Mouse (Mus musculus): ENCODE measurements around the gene Daam2. TPM values are rescaled to one million over a fixed set of nuclear protein-coding genes. Genes with fewer than 3 reads are reported as not detected.
"Not testable (repeated sequence)": the region's sequence is repeated elsewhere in the genome, so short reads cannot be mapped to it uniquely, and the experiment has no call there.

The Daam2 gene
- polyA plus RNA-seq, 1 experiment from 2014 or later = 2.0 TPM

DNA sequence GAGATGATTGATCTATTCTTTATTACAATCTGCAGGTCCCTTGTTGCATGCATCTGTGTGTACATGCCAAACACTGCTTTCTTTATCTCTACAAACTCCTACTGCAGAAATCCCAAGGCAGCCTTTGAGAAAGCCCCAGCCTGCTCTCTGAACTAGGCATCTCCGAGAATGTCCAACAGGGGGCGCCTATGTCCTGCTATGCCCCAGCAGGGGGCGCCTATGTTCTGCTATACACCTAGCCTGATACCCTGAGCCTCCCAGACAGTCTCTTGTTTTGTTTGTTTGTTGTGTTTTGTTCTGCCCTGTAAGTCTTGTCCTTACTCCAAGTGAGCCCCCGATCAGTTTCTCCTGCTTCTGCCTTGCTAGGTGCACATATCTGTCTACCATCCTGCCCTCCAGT lies 95.9 kb downstream of the Daam2 start:
- WGBS = 38% methylated on average over 4 of the region's 4 CpGs
- no peak for ATAC-seq (replicated peaks)
- no peaks in the 10 kb centered on the region for H3K4me1 ChIP-seq
- no peaks in the 10 kb centered on the region for H3K36me3 ChIP-seq (replicated peaks)
- H3K9me3 ChIP-seq = no peaks in the 10 kb centered on the region
- H3K4me2 ChIP-seq = no peak overlapping the region
- H3K4me3 ChIP-seq = no peak overlapping the region
- no peaks in the 10 kb centered on the region for H3K27me3 ChIP-seq (replicated peaks)
- H3K9ac ChIP-seq = no peak overlapping the region
- no peak overlapping the region for H3K27ac ChIP-seq

DNA sequence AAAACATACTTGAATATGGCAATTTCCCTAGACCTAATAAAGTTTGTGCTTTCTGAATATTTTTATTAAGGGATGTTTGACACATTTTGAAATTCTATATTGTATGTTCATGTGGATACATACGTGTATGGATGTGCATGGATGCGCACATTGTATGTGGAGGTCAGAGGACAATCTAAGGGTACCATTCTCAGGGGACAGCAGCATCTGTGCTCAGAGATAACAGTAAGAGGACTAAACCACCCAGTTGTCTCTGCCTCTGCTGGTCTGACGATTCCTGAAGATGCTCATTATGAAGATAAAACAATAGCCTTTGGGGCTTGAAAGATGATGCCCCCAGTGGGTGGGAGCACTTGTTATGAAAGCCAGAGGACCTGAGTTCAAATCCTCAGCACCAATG lies 99.3 kb downstream of the Daam2 start:
- H3K4me2 ChIP-seq = no peak overlapping the region
- H3K27me3 ChIP-seq (replicated peaks) = no peaks in the 10 kb centered on the region
- H3K4me1 ChIP-seq = no peaks in the 10 kb centered on the region
- no peak for ATAC-seq (replicated peaks)
- H3K36me3 ChIP-seq (replicated peaks) = no peaks in the 10 kb centered on the region
- no peak overlapping the region for H3K9ac ChIP-seq
- H3K4me3 ChIP-seq = no peak overlapping the region
- WGBS = 84% methylated on average over 3 of the region's 3 CpGs
- H3K27ac ChIP-seq = no peak overlapping the region
- H3K9me3 ChIP-seq = no peaks in the 10 kb centered on the region

DNA sequence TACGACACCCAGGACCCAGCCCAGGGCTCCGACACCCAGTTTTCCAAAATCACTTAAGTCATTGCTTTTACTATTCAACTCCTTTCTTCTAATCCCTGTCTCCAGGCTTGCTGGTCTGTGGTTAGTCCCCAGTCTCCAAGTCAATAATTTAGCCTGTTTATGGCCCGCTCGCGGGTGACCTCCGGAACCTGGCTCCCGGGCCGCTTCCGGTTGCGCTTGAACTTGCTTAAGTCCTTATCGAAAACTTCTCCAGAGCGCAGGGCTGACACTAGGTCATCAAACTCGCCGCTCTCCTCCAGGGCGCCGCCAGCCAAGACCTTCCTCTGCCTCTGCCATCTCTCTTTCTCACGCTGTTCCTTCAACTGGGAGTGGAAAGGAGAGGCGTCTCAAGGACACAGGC lies 105.8 kb downstream of the Daam2 start:
- Histone ChIP-seq H3K27me3 (replicated peaks) (no peaks in the 10 kb centered on the region), H3K27ac (no peak overlapping the region), H3K36me3 (replicated peaks) (no peaks in the 10 kb centered on the region), H3K4me1 (no peaks in the 10 kb centered on the region), H3K4me3 (no peak overlapping the region), H3K4me2 (no peak overlapping the region), H3K9ac (no peak overlapping the region), H3K9me3 (no peaks in the 10 kb centered on the region)
- no peak for ATAC-seq (replicated peaks)
- WGBS = 95% methylated on average over 18 of the region's 18 CpGs

DNA sequence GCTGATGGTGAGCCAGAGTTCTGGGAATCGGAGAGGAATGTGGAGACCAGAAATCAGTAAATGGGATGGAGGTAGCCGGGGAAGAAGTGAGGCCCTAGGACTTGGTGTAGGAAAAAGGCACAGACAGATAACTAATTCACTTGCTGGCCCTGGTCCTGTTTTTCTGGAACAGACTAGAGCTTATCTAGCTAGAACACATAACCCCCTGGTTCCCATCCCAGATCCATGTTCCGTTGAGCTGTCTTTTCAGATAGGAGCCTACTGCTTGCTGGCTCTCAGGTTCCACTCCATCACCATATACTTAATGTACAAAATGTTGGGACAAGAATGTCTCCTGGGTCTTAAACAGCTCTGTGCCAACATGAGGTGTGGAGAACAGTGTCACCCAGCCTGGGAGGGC lies 106.3 kb downstream of the Daam2 start:
- Histone ChIP-seq H3K9ac (no peak overlapping the region), H3K4me1 (no peaks in the 10 kb centered on the region), H3K36me3 (replicated peaks) (no peaks in the 10 kb centered on the region), H3K9me3 (no peaks in the 10 kb centered on the region), H3K27ac (no peak overlapping the region), H3K4me3 (no peak overlapping the region), H3K27me3 (replicated peaks) (no peaks in the 10 kb centered on the region), H3K4me2 (no peak overlapping the region)
- ATAC-seq (replicated peaks) = no peak
- 87% methylated on average over 3 of the region's 3 CpGs for WGBS

DNA sequence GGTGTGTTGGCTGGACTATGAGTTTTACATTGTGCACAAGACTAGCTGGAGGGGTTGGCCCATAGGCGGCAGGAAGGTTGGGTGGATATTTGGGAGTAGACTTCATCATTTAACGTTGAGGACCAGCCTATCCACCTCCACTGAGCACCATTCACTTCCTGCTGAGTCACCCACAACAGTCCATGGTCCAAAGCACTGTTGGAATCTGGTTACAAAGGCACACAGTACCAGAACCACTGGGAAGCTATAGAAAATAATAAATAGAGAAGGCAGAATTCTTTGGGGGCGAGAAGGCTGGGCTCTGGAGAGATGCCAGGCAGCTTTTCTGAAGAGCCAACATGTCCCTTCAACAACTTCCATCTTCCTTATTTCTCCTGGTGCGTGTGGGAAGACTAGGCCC lies 107.8 kb downstream of the Daam2 start:
- Histone ChIP-seq H3K9ac (no peak overlapping the region), H3K27me3 (replicated peaks) (no peaks in the 10 kb centered on the region), H3K4me2 (no peak overlapping the region), H3K36me3 (replicated peaks) (no peaks in the 10 kb centered on the region), H3K4me1 (no peaks in the 10 kb centered on the region), H3K9me3 (no peaks in the 10 kb centered on the region), H3K27ac (no peak overlapping the region), H3K4me3 (no peak overlapping the region)
- 75% methylated on average over 4 of the region's 4 CpGs for WGBS
- no peak for ATAC-seq (replicated peaks)

DNA sequence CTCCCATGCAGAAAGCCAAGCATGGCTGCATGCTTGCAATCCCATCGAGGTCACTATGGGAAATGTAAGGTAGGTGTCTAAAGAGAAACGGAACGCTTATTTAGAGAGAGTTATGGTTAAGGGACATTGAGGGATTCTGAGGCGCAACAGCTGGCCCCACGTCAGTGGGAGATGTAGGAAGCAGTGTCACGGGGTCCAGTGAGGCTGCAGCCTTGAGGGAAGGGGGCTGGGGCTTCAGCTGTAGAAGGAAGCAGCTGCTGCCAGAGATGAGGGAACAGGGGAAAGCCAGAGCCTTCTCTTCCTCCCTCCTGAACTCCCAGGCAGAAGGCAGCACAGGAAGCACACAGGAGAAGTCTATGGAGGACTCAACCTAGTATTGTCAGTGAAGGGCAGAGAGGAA lies 113.2 kb downstream of the Daam2 start:
- Histone ChIP-seq H3K36me3 (replicated peaks) (no peaks in the 10 kb centered on the region; the same call in 1 of the 2 replicates), H3K9ac (no peak overlapping the region), H3K27ac (no peak overlapping the region), H3K9me3 (no peaks in the 10 kb centered on the region), H3K4me2 (no peak overlapping the region), H3K4me1 (no peaks in the 10 kb centered on the region), H3K27me3 (replicated peaks) (no peaks in the 10 kb centered on the region), H3K4me3 (no peak overlapping the region)
- no peak for ATAC-seq (replicated peaks)
- 86% methylated on average over 6 of the region's 6 CpGs for WGBS

DNA sequence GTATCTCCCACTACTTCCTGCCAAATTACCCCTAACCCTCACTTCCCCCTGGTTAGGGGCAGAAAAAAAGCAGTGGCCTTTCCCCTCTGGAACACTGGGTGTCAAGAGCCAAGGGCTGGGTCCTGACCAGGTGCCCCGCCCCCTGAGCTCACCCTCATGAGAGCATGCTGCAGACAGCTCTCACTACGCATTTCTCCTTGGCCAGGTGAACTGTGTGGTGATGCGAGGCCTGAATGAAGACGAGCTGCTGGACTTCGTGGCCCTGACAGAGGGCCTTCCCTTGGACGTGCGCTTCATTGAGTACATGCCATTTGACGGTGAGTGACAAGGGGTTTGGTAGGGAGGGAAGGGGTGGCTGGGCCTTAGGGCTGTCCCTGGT lies 114.9 kb downstream of the Daam2 start:
- Histone ChIP-seq H3K9me3 (no peaks in the 10 kb centered on the region), H3K27ac (no peak overlapping the region)
- ATAC-seq (replicated peaks) = no peak

DNA sequence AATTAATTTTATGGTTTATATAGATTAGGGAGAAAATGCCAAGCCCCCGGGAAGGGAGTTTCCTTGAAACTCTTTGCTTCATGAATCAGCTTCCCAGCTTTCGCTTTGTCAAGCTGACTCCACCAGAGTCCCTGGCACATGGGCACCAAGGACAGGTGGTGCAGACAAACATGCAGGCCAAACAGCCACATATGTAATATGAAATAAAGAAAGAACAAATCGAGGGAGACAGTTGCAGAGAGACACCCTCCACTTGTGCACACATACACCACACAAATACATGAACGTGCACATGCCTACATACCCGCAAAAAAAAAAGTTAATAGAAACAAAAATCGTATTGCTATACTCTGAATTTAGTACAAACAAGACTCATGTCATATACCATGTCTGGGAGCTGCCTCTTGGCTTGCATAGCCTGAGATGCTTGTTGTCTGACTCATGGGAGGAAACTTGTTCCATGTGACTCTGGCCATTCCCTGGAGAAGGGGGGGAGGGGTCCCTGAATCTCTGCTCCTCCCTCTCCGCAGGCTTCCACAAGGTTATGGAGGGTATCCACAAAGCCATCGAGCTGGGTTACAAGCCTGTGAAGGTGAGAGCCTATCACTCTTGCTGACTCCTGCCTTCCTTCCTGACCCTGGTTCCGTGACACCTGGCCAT lies 115.4 kb downstream of the Daam2 start:
- no peak overlapping the region for H3K4me3 ChIP-seq
- H3K4me1 ChIP-seq = no peaks in the 10 kb centered on the region
- H3K4me2 ChIP-seq = no peak overlapping the region
- H3K27me3 ChIP-seq (replicated peaks) = no peaks in the 10 kb centered on the region
- no peak for ATAC-seq (replicated peaks)
- no peak overlapping the region for H3K27ac ChIP-seq
- 75% methylated on average over 9 of the region's 9 CpGs for WGBS
- H3K36me3 ChIP-seq (replicated peaks) = no peaks in the 10 kb centered on the region; the same call in 1 of the 2 replicates
- no peaks in the 10 kb centered on the region for H3K9me3 ChIP-seq
- no peak overlapping the region for H3K9ac ChIP-seq

More for the DNA sequence above, 114.9 kb downstream of the Daam2 start:
- Histone ChIP-seq H3K4me2 (no peak overlapping the region), H3K4me1 (no peaks in the 10 kb centered on the region), H3K9ac (no peak overlapping the region), H3K4me3 (no peak overlapping the region), H3K27me3 (replicated peaks) (no peaks in the 10 kb centered on the region), H3K36me3 (replicated peaks) (no peaks in the 10 kb centered on the region; the same call in 1 of the 2 replicates)
- WGBS = 85% methylated on average over 8 of the region's 8 CpGs

DNA sequence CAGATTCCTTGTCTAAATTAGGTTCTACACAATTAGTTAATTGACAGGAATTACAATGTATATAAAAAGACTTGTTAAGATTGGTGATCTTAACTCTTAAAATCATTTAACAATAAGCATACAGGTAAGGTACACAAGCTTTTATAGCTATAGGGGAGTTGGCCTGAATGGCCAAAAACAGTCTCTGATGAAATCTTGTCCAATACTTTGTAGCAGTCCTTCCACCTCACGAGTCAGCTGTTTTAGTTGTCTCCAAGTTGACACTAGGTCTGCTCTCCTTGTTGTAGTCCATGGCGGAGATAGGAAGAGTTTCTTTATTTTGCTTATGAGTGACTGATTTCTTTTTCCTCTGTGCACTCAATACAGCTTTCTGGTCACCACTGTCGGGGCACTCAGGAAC lies 121.3 kb downstream of the Daam2 start:
- not testable (repeated sequence) for H3K9ac ChIP-seq; H3K4me2 ChIP-seq; ATAC-seq (replicated peaks)

DNA sequence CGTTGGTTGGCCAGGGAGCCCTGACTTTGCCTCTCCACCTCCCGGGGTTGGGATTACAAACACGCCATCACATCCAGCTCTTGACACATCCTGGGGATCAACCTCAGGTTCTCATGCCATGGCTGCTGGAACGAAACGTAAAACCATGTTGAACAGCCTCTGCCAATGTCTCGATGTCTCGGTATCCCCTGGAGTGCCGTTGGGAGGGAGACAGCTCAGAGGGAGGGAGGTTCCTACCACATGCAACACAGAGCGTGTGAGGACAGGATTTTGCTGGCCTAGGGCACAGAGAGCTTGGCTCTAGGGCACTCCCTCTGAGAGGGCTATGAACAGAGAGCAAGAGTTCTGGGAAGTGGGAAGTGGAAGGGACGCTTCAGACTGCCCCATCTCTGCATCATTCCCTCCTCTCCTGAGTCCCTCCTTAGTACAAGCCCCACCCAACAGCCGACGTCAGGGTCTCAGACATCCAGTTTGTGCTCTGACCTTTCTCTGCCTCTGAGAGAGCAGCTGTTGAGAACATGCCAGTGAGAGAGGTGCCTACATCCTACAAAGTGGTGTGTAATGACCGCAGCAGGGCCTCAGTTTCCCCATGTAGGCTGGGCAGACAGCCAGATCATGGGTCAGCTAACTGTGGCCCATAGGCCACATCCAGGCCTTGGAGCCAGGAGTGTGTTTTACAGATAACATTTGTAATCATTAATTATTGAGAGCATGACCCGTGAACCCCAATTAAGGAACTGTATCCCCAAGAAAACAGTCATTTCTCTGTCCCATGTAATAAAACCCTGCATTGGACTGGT lies 123.6 kb downstream of the Daam2 start:
- H3K9me3 ChIP-seq = no peaks in the 10 kb centered on the region
- no peak overlapping the region for H3K9ac ChIP-seq
- no peaks in the 10 kb centered on the region for H3K4me1 ChIP-seq
- 88% methylated on average over 14 of the region's 14 CpGs for WGBS
- H3K36me3 ChIP-seq (replicated peaks) = no peaks in the 10 kb centered on the region
- no peaks in the 10 kb centered on the region for H3K27me3 ChIP-seq (replicated peaks)
- no peak for ATAC-seq (replicated peaks)
- H3K4me3 ChIP-seq = no peak overlapping the region
- H3K27ac ChIP-seq = no peak overlapping the region
- H3K4me2 ChIP-seq = no peak overlapping the region

More for the DNA sequence above, 121.3 kb downstream of the Daam2 start:
- H3K27me3 ChIP-seq (replicated peaks); H3K36me3 ChIP-seq (replicated peaks); H3K9me3 ChIP-seq; H3K4me1 ChIP-seq; H3K27ac ChIP-seq; H3K4me3 ChIP-seq: not testable (repeated sequence)
- WGBS = 91% methylated on average over 3 of the region's 3 CpGs

DNA sequence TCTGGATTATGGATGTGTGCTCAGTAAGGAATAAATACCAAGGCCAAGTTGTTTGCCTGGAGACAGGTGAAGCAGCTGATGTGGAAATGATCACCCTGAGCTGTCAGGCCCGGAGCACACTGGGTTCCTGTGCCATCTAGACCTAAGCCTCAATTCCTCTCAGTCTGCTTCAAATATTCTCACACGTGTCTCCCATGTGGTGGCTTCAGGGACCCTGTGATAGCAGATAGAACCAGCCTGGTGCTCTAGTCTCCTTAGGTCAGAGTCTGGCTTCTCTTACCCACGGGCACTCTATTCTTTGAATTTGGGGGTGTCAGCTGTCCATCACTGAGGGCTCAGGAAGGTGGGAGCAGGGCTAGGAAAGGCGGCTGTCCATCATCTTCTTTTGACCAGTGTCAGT lies 124.4 kb downstream of the Daam2 start:
- Histone ChIP-seq H3K27me3 (replicated peaks) (no peaks in the 10 kb centered on the region), H3K36me3 (replicated peaks) (0 out of 2 replicates have a peak, but pooled peaks cover 4% of the 10 kb centered on the region), H3K4me2 (no peak overlapping the region), H3K9me3 (no peaks in the 10 kb centered on the region), H3K27ac (no peak overlapping the region), H3K4me3 (no peak overlapping the region), H3K9ac (no peak overlapping the region), H3K4me1 (no peaks in the 10 kb centered on the region)
- ATAC-seq (replicated peaks) = no peak
- WGBS = 91% methylated on average over 4 of the region's 4 CpGs

DNA sequence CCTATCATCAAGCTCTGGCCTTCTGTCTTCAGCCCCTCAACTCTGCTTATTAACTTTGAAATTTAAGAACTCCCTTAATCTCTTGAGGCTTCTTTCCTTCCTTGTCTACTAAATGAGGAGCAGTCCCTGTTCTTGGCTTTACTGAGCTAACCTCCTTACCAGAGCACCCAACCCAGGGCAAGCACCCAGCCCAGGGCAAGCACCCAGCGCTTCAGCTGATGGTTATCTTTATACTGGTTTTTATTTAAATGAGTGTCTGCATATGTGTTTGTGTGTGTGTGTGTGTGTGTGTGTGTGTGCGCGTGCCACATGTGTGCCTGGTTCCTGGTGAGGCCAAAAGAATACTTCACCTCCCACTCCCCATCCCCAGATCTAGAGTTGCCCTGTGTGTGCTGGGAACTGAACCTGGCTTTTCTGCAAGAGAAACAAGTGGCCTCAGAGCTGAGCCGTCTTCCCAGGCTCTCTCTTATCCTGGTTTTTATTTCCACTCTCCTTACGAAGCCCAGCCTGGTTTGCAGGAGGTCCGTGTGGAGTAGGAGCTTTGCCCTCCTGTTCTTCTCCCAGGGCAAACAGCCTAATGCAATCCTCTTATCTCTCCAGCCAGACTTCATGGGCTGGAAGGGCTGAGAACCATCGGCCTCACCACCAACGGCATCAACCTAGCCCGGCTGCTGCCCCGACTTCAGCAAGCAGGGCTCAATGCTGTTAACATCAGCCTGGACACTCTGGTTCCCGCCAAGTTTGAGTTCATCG lies 125.1 kb downstream of the Daam2 start:
- no peak for ATAC-seq (replicated peaks)
- no peaks in the 10 kb centered on the region for H3K4me1 ChIP-seq
- H3K9ac ChIP-seq = no peak overlapping the region
- H3K36me3 ChIP-seq (replicated peaks) = 0 out of 2 replicates have a peak, but pooled peaks cover 4% of the 10 kb centered on the region
- WGBS = 84% methylated on average over 12 of the region's 12 CpGs
- no peak overlapping the region for H3K27ac ChIP-seq
- H3K4me2 ChIP-seq = no peak overlapping the region
- no peaks in the 10 kb centered on the region for H3K27me3 ChIP-seq (replicated peaks)
- no peaks in the 10 kb centered on the region for H3K9me3 ChIP-seq
- no peak overlapping the region for H3K4me3 ChIP-seq

Measured in midbrain, embryonic 15.5 days (tissue).